Mouse (Mus musculus): ENCODE data around the gene Plekhh2. TPM values are rescaled to one million over a fixed set of nuclear protein-coding genes. Genes with fewer than 3 reads are reported as not detected.
"Not testable (repeated sequence)": the region's sequence is repeated elsewhere in the genome, so short reads cannot be mapped to it uniquely, and the experiment has no call there.

Plekhh2 gene
- total RNA-seq, 4 experiments from 2014 or later: 6.2 to 8.2 (median 6.5) TPM

- no peak for DNase-seq (ENCODE audit: low spot score in 2 of 2)
Observed at GRCm38 (mm10) chr17:84510961-84511639, 595 bp upstream of the Plekhh2 start.

DNA sequence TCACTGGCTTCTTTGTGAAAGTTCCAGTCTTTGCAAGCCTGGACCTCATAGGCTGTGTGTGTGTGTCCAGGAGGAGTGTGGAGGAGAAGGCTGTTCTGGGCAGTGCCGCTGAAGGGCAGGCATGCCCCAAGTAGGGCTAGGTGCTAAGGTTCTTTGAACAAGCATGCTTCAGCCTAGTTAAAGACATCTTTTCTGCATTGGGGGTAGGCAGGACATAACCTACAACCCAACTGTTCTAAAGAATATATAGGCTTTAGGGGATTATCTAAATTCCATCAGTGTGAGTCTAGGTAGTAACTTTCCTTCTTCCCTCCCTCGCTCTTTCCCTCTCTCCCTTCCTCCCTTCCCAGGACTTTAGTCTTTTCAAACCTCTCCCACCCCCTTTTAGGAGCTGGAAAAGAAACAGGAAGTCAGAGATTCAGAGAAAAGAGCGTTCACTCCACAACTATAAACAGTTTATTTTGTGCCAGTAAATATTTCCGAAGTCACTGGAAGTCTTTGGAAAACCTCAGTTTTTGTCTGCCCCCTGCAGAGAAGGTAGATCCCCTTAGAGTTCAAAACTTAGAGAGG, 906 bp downstream of the Plekhh2 start:
- DNase-seq (ENCODE audit: low spot score in 2 of 2): no peak

DNA sequence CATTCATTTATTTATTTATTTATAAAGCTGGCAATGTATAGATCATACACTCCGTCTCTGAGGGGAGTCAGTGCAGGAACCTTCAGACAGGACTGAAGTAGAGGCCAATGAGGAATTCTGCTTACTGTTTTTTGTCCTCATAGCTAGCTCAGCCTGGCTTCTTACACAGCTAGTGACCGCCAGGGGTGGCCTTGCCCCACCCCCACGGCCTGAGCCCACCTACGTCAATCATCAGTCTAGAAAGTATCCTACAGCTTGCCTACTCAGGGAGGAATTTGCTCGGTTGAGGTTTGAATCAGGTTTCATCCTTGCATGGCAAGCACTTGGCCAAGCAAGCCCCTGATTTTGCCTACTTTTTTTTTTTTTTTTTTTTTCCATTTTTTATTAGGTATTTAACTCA, 4.2 kb downstream of the Plekhh2 start:
- no peak for DNase-seq (ENCODE audit: low spot score in 2 of 2)

GRCm38 (mm10) chr17:84519346-84519745, 7.7 kb downstream of the Plekhh2 start:
- no peak for DNase-seq (ENCODE audit: low spot score in 2 of 2)

- DNase-seq (ENCODE audit: low spot score in 2 of 2): no peak
Observed at GRCm38 (mm10) chr17:84520057-84520456, 8.4 kb downstream of the Plekhh2 start.

GRCm38 (mm10) chr17:84529356-84529755, 17.7 kb downstream of the Plekhh2 start:
- no peak for DNase-seq (ENCODE audit: low spot score in 2 of 2)

DNA sequence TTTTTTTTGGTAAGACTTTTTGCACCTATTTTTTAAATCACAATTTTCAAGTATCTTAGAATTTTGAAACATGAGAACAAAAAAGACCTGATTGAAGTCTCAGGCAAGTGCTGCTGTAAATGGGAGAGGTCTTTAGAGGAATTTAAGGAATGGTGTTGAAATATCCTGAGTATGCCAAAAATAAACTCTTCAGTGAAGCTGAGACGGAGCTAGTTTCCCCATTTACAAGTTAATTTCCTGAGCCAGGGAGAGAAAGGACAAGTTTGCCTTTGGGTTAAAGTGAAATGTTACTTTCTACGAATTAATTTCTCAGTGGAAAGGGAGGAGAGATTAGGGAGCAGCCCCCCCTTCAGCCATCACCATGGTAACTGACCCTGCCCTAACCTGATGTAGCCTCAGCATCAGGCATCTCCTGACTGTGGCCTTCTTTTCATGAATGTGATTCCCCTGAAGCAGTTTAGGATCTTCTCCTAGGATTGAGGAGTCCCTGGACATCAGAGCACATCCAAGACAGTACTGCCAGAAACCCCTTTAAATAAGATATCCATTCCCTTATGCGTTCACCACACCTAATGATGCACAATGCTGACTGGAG, 18.6 kb downstream of the Plekhh2 start:
- no peak for DNase-seq (ENCODE audit: low spot score in 2 of 2)

DNA sequence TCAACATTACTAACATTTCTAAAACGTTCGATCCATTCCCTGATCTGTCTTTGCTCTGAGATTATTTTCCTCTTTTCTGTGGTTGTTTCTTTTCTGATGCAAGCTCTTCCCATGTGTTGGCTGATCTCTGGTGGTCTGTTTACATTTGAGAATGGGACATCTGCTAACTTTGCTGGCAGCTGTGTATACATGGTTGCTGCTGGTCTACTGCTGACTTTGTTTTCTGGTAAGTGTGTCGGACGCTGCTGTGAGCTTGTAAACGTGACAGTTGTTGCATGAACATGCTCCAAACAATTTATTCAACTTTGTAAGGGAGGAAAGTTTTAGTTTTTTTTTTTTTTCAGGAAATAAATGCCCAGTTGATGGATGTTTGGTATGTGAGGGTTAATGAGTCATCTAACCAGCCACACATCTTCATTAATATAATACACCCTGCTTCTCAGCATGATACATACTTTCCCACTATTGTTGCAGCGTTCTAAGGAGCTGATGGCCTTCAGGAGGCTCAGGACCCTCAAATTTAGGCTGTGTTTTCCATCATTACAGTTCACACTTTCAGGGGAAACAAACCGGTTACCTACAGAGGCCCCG, 21.3 kb downstream of the Plekhh2 start:
- no peak for DNase-seq (ENCODE audit: low spot score in 2 of 2)

GRCm38 (mm10) chr17:84533841-84534240, 22.1 kb downstream of the Plekhh2 start:
- DNase-seq (ENCODE audit: low spot score in 2 of 2): no peak

- no peak for DNase-seq (ENCODE audit: low spot score in 2 of 2)
Observed at GRCm38 (mm10) chr17:84534632-84535031, 22.9 kb downstream of the Plekhh2 start.

- DNase-seq (ENCODE audit: low spot score in 2 of 2): no peak
Observed at GRCm38 (mm10) chr17:84535226-84535625, 23.5 kb downstream of the Plekhh2 start.

- no peak for DNase-seq (ENCODE audit: low spot score in 2 of 2)
Observed at GRCm38 (mm10) chr17:84537301-84537700, 25.6 kb downstream of the Plekhh2 start.

- no peak for DNase-seq (ENCODE audit: low spot score in 2 of 2)
Observed at GRCm38 (mm10) chr17:84537966-84538365, 26.3 kb downstream of the Plekhh2 start.

DNA sequence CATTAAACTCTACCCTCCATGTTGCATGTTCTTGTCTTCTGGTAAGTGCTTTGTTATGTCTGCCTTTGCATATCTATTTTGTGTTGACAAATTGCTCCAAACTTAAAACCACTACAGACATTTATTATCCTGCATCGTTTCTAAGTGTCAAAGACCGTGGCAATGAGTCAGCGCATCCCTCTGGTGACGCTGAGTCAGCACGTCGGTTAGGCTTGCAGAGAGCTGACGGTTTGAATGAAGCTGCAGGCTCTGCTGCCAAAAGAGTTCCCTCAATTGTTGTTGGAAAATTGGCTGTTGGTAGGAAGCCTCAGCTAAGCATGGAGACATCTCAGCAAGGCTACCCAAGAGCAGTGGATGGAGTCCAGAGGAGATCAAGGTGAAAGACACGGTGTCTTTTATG, 28.9 kb downstream of the Plekhh2 start:
- DNase-seq (ENCODE audit: low spot score in 2 of 2): no peak

DNA sequence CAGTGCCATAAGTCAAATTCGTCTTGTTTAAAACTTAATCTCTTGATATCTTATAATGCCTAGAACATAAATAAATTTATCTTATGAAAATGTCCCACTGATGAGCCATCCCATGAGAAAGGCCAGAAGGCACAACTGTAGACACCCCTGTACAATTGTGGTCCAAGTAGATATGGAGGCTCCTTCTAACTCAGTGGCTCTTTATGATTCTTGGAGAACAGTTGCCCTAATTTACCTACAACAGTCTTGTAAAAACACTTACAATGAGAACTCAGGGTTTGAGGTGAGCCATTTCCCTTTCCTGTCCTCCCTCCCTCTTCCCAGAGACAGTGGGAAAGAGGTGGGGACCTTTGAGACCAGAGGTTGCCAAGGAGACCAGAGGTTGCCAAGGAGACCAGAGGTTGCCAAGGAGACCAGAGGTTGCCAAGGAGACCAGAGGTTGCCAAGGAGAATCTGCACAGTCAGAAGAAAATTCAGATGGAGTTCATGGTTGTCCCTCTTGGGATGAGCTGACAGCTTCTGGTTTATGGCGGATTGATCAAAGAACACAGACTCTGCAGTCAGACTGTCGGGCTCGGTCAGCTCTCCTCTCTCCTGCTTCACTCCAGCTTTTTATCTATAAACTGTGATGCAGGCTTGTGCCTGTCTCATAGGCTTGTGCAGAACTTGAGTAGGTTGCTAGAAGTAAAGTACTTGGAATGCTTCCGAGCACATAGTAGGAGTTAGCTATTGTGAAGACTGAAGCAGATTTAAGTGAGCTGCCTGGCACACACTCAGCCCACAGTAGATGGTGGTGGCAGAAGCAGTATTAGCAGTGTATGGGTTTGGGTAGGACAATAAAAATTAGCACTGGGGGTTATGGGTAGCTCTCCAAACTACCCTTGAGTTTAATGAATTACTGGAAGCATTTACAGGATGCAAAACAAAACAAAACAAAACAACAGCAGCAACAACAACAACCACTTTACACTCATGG, 39.5 kb downstream of the Plekhh2 start:
- no peak for DNase-seq (ENCODE audit: low spot score in 2 of 2)

- no peak for DNase-seq (ENCODE audit: low spot score in 2 of 2)
Observed at GRCm38 (mm10) chr17:84552230-84552629, 40.5 kb downstream of the Plekhh2 start.

DNA sequence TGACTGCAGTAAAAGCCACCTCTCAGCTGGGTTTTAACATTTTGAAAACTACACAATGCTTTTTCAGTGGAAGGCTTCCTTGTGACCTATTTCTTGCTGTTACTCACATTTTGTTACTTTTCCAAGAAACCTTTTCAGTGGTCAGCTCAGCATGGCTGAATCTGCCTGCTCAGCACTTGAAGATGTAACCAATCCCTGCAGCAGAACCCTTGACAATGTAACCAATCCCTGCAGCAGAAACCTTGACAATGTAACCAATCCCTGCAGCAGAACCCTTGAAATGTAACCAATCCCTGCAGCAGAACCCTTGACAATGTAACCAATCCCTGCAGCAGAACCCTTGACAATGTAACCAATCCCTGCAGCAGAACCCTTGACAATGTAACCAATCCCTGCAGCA, 52.6 kb downstream of the Plekhh2 start:
- not testable (repeated sequence) for DNase-seq (ENCODE audit: low spot score in 2 of 2)

DNA sequence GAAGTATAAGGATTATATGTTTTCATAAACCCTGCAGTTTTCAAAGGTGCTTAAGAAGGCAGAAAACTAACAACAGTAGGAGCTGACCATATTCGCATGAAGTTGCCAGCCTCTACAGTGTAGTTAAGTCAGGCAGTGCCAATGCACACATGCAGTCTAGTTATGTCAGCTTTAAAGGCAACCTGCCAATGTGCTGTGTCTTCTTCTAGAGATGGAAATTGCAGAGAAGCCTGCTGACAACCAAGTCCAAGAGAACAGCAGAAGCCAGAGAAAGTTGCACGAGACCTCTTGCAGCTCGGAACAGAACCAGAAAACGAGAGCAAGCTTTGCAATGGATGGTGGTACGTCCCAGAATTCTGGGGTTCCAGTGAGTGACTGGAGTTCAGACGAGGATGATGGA, 54.1 kb downstream of the Plekhh2 start:
- no peak for DNase-seq (ENCODE audit: low spot score in 2 of 2)

DNA sequence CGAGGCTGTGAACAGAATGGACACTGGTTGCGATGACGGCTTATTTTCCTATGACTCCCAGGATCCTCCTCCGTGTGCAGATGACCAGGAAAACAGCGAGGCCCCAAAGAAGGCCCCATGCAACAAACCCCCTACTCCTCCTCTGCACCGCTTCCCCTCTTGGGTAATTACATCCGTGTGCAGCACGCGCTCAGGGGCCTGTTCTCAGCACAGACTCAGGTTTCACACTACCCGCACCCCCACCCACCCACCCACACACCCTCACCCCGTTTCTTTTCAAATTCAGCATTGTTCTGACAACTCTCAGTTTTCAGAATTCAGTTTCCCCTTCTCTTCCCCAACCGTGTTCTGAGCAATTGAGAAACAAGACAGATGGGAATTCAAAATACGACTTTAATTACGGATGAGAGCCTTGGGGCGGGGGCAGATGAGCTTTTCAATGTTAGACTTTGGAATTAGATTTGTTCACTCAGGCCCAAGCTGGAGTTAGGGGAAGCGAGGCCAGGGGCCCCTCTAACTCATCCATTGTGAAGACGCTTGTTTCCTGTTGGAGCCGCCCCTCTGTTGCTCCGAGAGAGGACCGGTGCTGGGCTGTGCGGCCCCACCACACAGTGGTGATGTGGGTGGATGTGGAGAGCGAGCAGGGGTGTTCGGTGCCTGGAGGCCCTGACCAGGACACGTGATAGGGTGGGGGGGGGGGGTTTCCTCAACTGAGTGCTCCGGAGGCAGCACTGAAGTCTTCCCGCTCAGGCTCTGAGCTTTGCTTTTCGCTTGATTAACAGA, 55.3 kb downstream of the Plekhh2 start:
- DNase-seq (ENCODE audit: low spot score in 2 of 2): no peak

GRCm38 (mm10) chr17:84568807-84569206, 57.1 kb downstream of the Plekhh2 start:
- DNase-seq (ENCODE audit: low spot score in 2 of 2): no peak

DNA sequence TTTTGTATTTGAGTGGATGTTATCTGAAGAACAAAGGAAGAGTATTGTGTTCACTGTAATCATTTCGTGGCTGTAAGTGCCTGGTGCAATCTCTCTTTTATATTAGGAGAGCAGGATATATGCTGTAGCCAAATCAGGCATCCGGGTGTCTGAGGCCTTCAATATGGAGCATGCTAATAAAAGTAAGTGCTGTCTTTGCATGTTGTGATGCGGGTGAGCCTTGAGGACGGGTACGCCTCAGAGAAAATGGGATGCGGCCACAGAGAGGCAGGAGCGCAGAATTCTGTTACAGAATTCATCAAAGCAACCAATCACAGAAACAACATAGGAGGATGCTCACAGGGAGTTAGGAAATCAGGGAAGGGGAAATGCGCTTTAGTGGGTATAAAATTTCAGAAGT, 58.1 kb downstream of the Plekhh2 start:
- DNase-seq (ENCODE audit: low spot score in 2 of 2): no peak

Data from layer of hippocampus, adult 8-10 months (tissue).